Mouse (Mus musculus): ENCODE measurements at regions not wholly inside any gene's neighbourhood (a gene's known extent, or its start where the extent isn't known, plus 50 kb on each side); places are given as distances from the start of the nearest gene placed in this dataset.

- TF ChIP-seq CTCF (IDR thresholded peaks at IDR 0.05): no peak
- no peak for TF ChIP-seq EP300 (IDR thresholded peaks at IDR 0.05; ENCODE audit: insufficient read depth, low read depth, low read length)
- TF ChIP-seq POLR2A (IDR thresholded peaks at IDR 0.05; ENCODE audit: insufficient read depth, low read depth, low read length): no peak
Observed at GRCm38 (mm10) chr13:6009671-6010070, 148.4 kb downstream of the Klf6 start.

Measured in heart, adult 2 months (tissue).